Comparison of ENCODE assay signal across 8 mouse cellular contexts in genomic region chr14:121128858-121129800, GRCm38 (mm10).
A peak's percentile ranks its signal among the peaks of the same experiment; 100 is the strongest.
DNase-seq lines count a peak whose midpoint lies in the region; ATAC-seq and TF ChIP-seq lines count a peak whose summit lies in the region.

No protein-coding gene starts in this region.

- DNase-seq in adrenal gland, postnatal 14 days, result peak; percentile 21
- no peak for DNase-seq in adrenal gland, adult 18-20 months (ENCODE audit: low spot score in 2 of 2)
- no peak for DNase-seq in lung, postnatal 4 days
- DNase-seq in kidney, postnatal 4 days, result peak; percentile 59 to 76
- no peak for DNase-seq in gastrocnemius, postnatal 10 days

- peak; percentile 25; the same call in 1 of the 2 replicates for TF ChIP-seq CTCF in small intestine, adult 2 months (IDR thresholded peaks at IDR 0.05; ENCODE audit: extremely low read depth, insufficient read length, insufficient replicate concordance, low read depth, low read length)

- H3K9ac ChIP-seq in lung, embryonic 15.5 days, result no peak overlapping the region

- H3K4me2 ChIP-seq in lung, embryonic 15.5 days, result no peak overlapping the region; the same call in 1 of the 2 replicates

- H3K4me3 ChIP-seq in lung, embryonic 15.5 days, result no peak overlapping the region
- H3K4me3 ChIP-seq in small intestine, adult 2 months (ENCODE audit: low read depth, low read length), result peak overlapping the region; percentile 1; the same call in 1 of the 2 replicates

- H3K27ac ChIP-seq in lung, embryonic 15.5 days, result peak overlapping the region; percentile 69
- no peak overlapping the region; the same call in 1 of the 2 replicates for H3K27ac ChIP-seq in small intestine, adult 2 months (ENCODE audit: insufficient read depth, low read depth, low read length)

- H3K4me1 ChIP-seq in lung, embryonic 15.5 days, result peaks cover 33% of the 10 kb centered on the region
- peaks cover 7% of the 10 kb centered on the region for H3K4me1 ChIP-seq in small intestine, adult 2 months (ENCODE audit: control insufficient read depth, insufficient read depth, insufficient read length, low read length)

- no peaks in the 10 kb centered on the region for H3K9me3 ChIP-seq in lung, embryonic 15.5 days

- TF ChIP-seq POLR2A in small intestine, adult 2 months (IDR thresholded peaks at IDR 0.05; ENCODE audit: low read depth, low read length), result no peak

- no peaks in the 10 kb centered on the region for H3K36me3 ChIP-seq in lung, embryonic 15.5 days
- H3K36me3 ChIP-seq in small intestine, adult 2 months (ENCODE audit: control insufficient read depth, insufficient read depth, low read length), result no peaks in the 10 kb centered on the region

- WGBS in lung, embryonic 15.5 days, result 49% methylated on average over 20 of the region's 20 CpGs
- WGBS in small intestine, adult 2 months, result 24% methylated on average over 20 of the region's 20 CpGs

- ATAC-seq in lung, embryonic 15.5 days (ENCODE audit: borderline replicate concordance, extremely low read depth, low FRiP score, low TSS enrichment), result peak; percentile 60; the same call in 1 of the 2 replicates
- no peak for ATAC-seq in megakaryocyte progenitor cell, adult 5-6 weeks (replicated peaks; ENCODE audit: poor library complexity)

- H3K27me3 ChIP-seq in lung, embryonic 15.5 days, result no peaks in the 10 kb centered on the region
- H3K27me3 ChIP-seq in small intestine, adult 2 months (ENCODE audit: control insufficient read depth, insufficient read depth, low read length), result no peaks in the 10 kb centered on the region

Comparison
In these comparisons a context has a peak if more than half of its experiments do, and no peak if none do; other contexts are left out.
1. DNase-seq: peak in adrenal gland, postnatal 14 days (single experiment) and kidney, postnatal 4 days (2 of 2); none in adrenal gland, adult 18-20 months (0 of 2), lung, postnatal 4 days (0 of 2) and gastrocnemius, postnatal 10 days (single experiment).